Mouse (Mus musculus): Measurements from ENCODE around the gene Mea1. TPM values are rescaled to one million over a fixed set of nuclear protein-coding genes. Genes with fewer than 3 reads are reported as not detected.
A peak's percentile ranks its signal among the peaks of the same experiment; 100 is the strongest.

Gene Mea1
- polyA plus RNA-seq, 1 experiment from 2014 or later = 119 TPM

DNA sequence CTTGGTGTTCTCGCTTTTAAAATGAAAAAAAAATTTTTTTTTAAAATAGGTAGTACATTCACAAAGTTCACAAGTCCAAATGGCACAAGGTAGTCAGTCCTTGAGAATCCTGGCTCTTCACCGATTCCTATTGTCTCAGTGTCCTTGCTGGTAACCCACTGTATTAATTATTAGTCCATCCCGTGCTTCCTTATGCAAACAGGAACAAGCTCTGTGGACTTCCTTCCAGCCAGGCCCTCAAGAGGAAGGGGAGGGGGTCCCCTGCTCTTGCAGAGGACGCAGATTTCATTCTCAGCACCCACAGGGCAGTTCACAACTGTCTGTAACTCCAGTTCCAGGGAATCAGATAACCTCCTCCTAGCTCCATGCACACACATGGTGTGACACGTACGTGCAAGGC, 22.5 kb upstream of the Mea1 start:
- WGBS = 76% methylated on average over 6 of the region's 6 CpGs

GRCm38 (mm10) chr17:46661351-46661750, 17.2 kb upstream of the Mea1 start:
- WGBS = 91% methylated on average over 9 of the region's 9 CpGs
- ATAC-seq (replicated peaks; ENCODE audit: low FRiP score) (no peak), DNase-seq (ENCODE audit: low spot score) (no peak)
- Histone ChIP-seq H3K4me2 (no peak overlapping the region), H3K4me3 (ENCODE audit: low read depth, low read length) (no peak overlapping the region), H3K9ac (ENCODE audit: low read depth, low read length) (no peak overlapping the region), H3K27me3 (replicated peaks; ENCODE audit: control insufficient read depth, insufficient read depth, low read length) (no peaks in the 10 kb centered on the region), H3K27ac (ENCODE audit: low read depth, low read length) (no peak overlapping the region), H3K36me3 (ENCODE audit: control insufficient read depth, insufficient read depth, low read length) (peaks cover 56% of the 10 kb centered on the region), H3K4me1 (replicated peaks; ENCODE audit: control insufficient read depth, insufficient read depth, low read length) (no peaks in the 10 kb centered on the region), H3K9me3 (ENCODE audit: control insufficient read depth, low read length) (no peaks in the 10 kb centered on the region)

More for the DNA sequence above, 22.5 kb upstream of the Mea1 start:
- ATAC-seq (replicated peaks; ENCODE audit: low FRiP score) (no peak), DNase-seq (ENCODE audit: low spot score) (no peak)
- Histone ChIP-seq H3K27me3 (replicated peaks; ENCODE audit: control insufficient read depth, insufficient read depth, low read length) (no peaks in the 10 kb centered on the region), H3K4me1 (replicated peaks; ENCODE audit: control insufficient read depth, insufficient read depth, low read length) (peaks cover 12% of the 10 kb centered on the region; the same call in 1 of the 2 replicates), H3K27ac (ENCODE audit: low read depth, low read length) (no peak overlapping the region), H3K4me2 (no peak overlapping the region), H3K4me3 (ENCODE audit: low read depth, low read length) (no peak overlapping the region), H3K9ac (ENCODE audit: low read depth, low read length) (no peak overlapping the region), H3K9me3 (ENCODE audit: control insufficient read depth, low read length) (no peaks in the 10 kb centered on the region), H3K36me3 (ENCODE audit: control insufficient read depth, insufficient read depth, low read length) (peaks cover 52% of the 10 kb centered on the region)

DNA sequence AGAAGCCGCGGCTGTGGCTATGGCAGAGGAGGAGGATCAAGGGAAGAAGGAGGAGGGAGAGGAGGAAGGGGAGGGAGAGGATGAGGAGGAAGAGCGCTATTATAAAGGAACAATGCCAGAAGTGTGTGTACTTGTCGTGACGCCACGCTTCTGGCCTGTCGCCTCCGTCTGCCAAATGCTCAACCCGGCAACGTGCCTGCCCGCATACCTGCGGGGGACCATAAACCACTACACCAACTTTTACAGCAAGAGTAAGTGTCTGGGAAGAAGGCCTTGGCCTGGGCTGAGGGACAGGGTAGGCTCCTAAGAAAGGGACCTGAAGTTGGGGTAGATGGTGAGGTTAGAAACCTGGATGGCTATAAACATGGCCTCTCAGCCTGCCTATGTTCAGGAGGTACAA, 16.6 kb upstream of the Mea1 start:
- ATAC-seq (replicated peaks; ENCODE audit: low FRiP score) (no peak), DNase-seq (ENCODE audit: low spot score) (no peak)
- H3K9me3 ChIP-seq (ENCODE audit: control insufficient read depth, low read length) = no peaks in the 10 kb centered on the region
- H3K27ac ChIP-seq (ENCODE audit: low read depth, low read length) = no peak overlapping the region
- H3K9ac ChIP-seq (ENCODE audit: low read depth, low read length) = no peak overlapping the region
- H3K36me3 ChIP-seq (ENCODE audit: control insufficient read depth, insufficient read depth, low read length) = peaks cover 59% of the 10 kb centered on the region
- WGBS = 92% methylated on average over 12 of the region's 12 CpGs
- no peaks in the 10 kb centered on the region for H3K27me3 ChIP-seq (replicated peaks; ENCODE audit: control insufficient read depth, insufficient read depth, low read length)
- H3K4me1 ChIP-seq (replicated peaks; ENCODE audit: control insufficient read depth, insufficient read depth, low read length) = no peaks in the 10 kb centered on the region
- H3K4me3 ChIP-seq (ENCODE audit: low read depth, low read length) = no peak overlapping the region
- no peak overlapping the region for H3K4me2 ChIP-seq

- no peak for DNase-seq (ENCODE audit: low spot score)
- 91% methylated on average over 5 of the region's 5 CpGs for WGBS
- no peaks in the 10 kb centered on the region for H3K4me1 ChIP-seq (replicated peaks; ENCODE audit: control insufficient read depth, insufficient read depth, low read length)
- no peaks in the 10 kb centered on the region for H3K27me3 ChIP-seq (replicated peaks; ENCODE audit: control insufficient read depth, insufficient read depth, low read length)
- no peak overlapping the region for H3K4me2 ChIP-seq
- no peak overlapping the region for H3K4me3 ChIP-seq (ENCODE audit: low read depth, low read length)
- no peak for ATAC-seq (replicated peaks; ENCODE audit: low FRiP score)
- no peak overlapping the region for H3K27ac ChIP-seq (ENCODE audit: low read depth, low read length)
- H3K9me3 ChIP-seq (ENCODE audit: control insufficient read depth, low read length) = no peaks in the 10 kb centered on the region
- peaks cover 60% of the 10 kb centered on the region for H3K36me3 ChIP-seq (ENCODE audit: control insufficient read depth, insufficient read depth, low read length)
- no peak overlapping the region for H3K9ac ChIP-seq (ENCODE audit: low read depth, low read length)
Measured at GRCm38 (mm10) chr17:46662730-46663129, 15.9 kb upstream of the Mea1 start.

GRCm38 (mm10) chr17:46667712-46668111, 10.9 kb upstream of the Mea1 start:
- no peak overlapping the region for H3K4me3 ChIP-seq (ENCODE audit: low read depth, low read length)
- DNase-seq (ENCODE audit: low spot score) (no peak), ATAC-seq (replicated peaks; ENCODE audit: low FRiP score) (no peak)
- peaks cover 44% of the 10 kb centered on the region for H3K36me3 ChIP-seq (ENCODE audit: control insufficient read depth, insufficient read depth, low read length)
- no peaks in the 10 kb centered on the region for H3K27me3 ChIP-seq (replicated peaks; ENCODE audit: control insufficient read depth, insufficient read depth, low read length)
- no peaks in the 10 kb centered on the region for H3K9me3 ChIP-seq (ENCODE audit: control insufficient read depth, low read length)
- no peak overlapping the region for H3K27ac ChIP-seq (ENCODE audit: low read depth, low read length)
- WGBS = 92% methylated on average over 16 of the region's 16 CpGs
- H3K4me2 ChIP-seq = no peak overlapping the region
- 0 out of 2 replicates have a peak, but pooled peaks cover 4% of the 10 kb centered on the region for H3K4me1 ChIP-seq (replicated peaks; ENCODE audit: control insufficient read depth, insufficient read depth, low read length)
- no peak overlapping the region for H3K9ac ChIP-seq (ENCODE audit: low read depth, low read length)

DNA sequence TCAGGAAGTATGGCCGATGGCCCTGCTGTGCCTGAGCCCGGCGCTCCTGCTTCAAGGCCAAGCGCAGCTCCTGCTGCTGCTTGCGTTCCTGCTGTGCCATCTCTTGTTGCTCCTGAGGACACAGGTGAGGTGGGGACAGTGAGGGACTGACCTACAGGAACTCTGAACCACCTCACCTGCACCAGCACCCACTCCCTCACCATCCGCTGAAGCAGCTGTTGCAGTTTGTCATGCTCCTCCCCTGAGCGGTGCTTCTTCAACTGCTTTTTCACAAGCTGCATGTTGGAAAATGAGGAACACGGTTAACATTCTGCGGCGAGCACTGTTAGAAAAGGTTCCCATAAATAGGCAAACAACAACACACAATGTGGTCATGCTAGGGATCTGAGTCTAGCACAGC, 8.7 kb upstream of the Mea1 start:
- DNase-seq (ENCODE audit: low spot score) (no peak), ATAC-seq (replicated peaks; ENCODE audit: low FRiP score) (no peak)
- no peak overlapping the region for H3K4me3 ChIP-seq (ENCODE audit: low read depth, low read length)
- H3K36me3 ChIP-seq (ENCODE audit: control insufficient read depth, insufficient read depth, low read length) = peaks cover 31% of the 10 kb centered on the region
- WGBS = 94% methylated on average over 10 of the region's 10 CpGs
- H3K4me2 ChIP-seq = no peak overlapping the region
- no peaks in the 10 kb centered on the region for H3K9me3 ChIP-seq (ENCODE audit: control insufficient read depth, low read length)
- H3K9ac ChIP-seq (ENCODE audit: low read depth, low read length) = no peak overlapping the region
- no peak overlapping the region for H3K27ac ChIP-seq (ENCODE audit: low read depth, low read length)
- no peaks in the 10 kb centered on the region for H3K27me3 ChIP-seq (replicated peaks; ENCODE audit: control insufficient read depth, insufficient read depth, low read length)
- H3K4me1 ChIP-seq (replicated peaks; ENCODE audit: control insufficient read depth, insufficient read depth, low read length) = peaks cover 15% of the 10 kb centered on the region

DNA sequence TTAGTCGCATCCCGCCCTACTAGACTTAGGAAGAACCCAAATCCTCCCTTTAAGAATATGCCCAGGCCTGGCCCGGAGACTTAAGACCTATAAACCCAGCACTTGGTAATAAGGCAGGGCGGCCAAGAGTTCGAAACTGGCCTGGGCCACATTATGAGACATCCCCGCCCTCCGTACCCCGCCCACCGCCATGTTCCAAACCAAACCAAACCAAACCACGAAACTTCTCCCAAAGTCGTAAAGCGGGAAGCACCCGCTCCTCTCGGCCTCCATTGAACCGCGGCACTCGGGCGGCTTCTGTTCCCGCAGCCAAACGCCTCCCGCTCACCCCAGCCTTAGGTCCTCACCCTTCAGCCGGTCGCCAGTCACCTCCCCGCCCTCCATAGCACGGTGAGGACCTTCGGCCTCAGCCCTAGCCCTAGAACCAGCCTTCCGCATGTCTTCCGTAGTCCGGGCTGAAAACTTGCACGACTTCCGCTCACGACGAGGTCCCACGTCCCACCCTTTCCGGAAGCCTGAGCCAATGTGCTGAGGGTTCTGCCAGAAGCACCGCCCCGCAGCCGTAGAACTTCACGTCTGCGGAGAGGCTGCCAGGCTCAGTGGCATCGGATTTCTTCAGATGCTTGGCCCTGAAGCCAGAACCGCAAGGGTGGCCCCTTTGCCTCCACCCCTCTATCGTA, 4.6 kb upstream of the Mea1 start, which contains the start of gene Rrp36:
Rrp36 (minus strand) TSS at position 503 of the 680 bp plus-strand sequence.
- WGBS = under 1% methylated on average over 43 of the region's 43 CpGs
- peaks cover 33% of the 10 kb centered on the region for H3K36me3 ChIP-seq (ENCODE audit: control insufficient read depth, insufficient read depth, low read length)

DNA sequence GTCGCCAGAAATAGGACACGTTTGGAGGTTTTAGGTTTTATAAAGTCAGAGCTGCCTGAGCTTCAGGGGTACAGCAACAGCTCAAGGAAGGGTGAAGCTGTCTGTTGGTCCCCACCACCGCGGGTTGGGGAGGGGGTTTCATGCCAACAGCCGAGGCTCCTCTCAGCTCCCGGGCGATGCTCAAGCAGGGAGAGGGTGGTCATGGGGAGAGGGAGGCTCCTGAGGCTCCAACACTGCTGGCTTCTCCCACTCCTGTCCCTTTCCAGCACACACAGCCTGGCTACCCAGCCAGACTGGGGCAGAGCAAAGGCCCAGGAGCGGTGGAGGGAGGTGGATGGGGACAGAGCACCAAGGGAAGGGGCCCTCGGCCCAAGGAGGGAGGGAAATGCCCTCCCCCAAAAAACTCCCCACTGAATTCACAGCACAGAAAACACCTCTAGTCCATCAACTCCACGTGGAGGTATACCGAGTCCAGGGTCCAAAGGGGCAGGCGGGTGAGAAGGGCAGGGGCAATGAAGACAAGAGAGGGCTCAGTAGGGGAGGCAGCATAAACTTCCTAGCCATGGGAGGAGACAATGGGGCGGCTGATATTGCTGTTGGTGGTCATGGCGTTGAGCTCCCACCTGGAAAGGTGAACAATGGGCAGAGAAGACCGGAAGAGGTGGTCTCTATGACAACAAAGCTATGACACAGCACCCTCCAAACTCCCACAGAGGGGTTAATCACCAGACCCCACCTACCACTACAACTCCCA, 3.9 kb upstream of the Mea1 start:
- 31% methylated on average over 15 of the region's 15 CpGs for WGBS
- Histone ChIP-seq H3K4me1 (replicated peaks; ENCODE audit: control insufficient read depth, insufficient read depth, low read length) (peaks cover 32% of the 10 kb centered on the region), H3K36me3 (ENCODE audit: control insufficient read depth, insufficient read depth, low read length) (peaks cover 29% of the 10 kb centered on the region), H3K9ac (ENCODE audit: low read depth, low read length) (peak overlapping the region; percentile 61), H3K4me3 (ENCODE audit: low read depth, low read length) (peak overlapping the region; percentile 88), H3K4me2 (peak overlapping the region; percentile 83), H3K27me3 (replicated peaks; ENCODE audit: control insufficient read depth, insufficient read depth, low read length) (no peaks in the 10 kb centered on the region), H3K27ac (ENCODE audit: low read depth, low read length) (peak overlapping the region; percentile 86), H3K9me3 (ENCODE audit: control insufficient read depth, low read length) (no peaks in the 10 kb centered on the region)
- ATAC-seq (replicated peaks; ENCODE audit: low FRiP score) = peak; percentile 30
- DNase-seq (ENCODE audit: low spot score) = no peak

More for the DNA sequence above, 4.6 kb upstream of the Mea1 start, which contains the start of gene Rrp36:
- H3K4me3 ChIP-seq (ENCODE audit: low read depth, low read length) = peak within 1 kb of the TSS; percentile 88
- no peaks in the 10 kb centered on the region for H3K27me3 ChIP-seq (replicated peaks; ENCODE audit: control insufficient read depth, insufficient read depth, low read length)
- no peaks in the 10 kb centered on the region for H3K9me3 ChIP-seq (ENCODE audit: control insufficient read depth, low read length)
- H3K4me2 ChIP-seq = peak within 1 kb of the TSS; percentile 83
- H3K4me1 ChIP-seq (replicated peaks; ENCODE audit: control insufficient read depth, insufficient read depth, low read length) = peaks cover 24% of the 10 kb centered on the region
- ATAC-seq (replicated peaks; ENCODE audit: low FRiP score) (peak; percentile 93), DNase-seq (ENCODE audit: low spot score) (peak; percentile 89)
- H3K9ac ChIP-seq (ENCODE audit: low read depth, low read length) = peak within 1 kb of the TSS; percentile 85
- peak within 1 kb of the TSS; percentile 86 for H3K27ac ChIP-seq (ENCODE audit: low read depth, low read length)
